Mouse (Mus musculus) hindbrain, embryonic 14.5 days (tissue): Measurements from ENCODE around the gene 6430550D23Rik. TPM values are rescaled to one million over a fixed set of nuclear protein-coding genes. Genes with fewer than 3 reads are reported as not detected.

Source experiments
- ATAC-seq: fragments of 200-750 bp; cut with Nextera tagmentation; 2 replicates; pipeline ENCODE4 v1.8.0; 2017; ENCODE audit warnings: moderate number of reproducible peaks, mild to moderate bottlenecking, moderate TSS enrichment, moderate library complexity; ENCODE audit not compliant: low FRiP score
- DNase-seq: peaks from one replicate; pipeline ENCODE4 v3.0.0-alpha.2; 2015; ENCODE audit warnings: low spot score
- H3K27ac ChIP-seq: fragments of 300-500 bp; sonication (generic); 2 replicates; pipeline ENCODE4 v1.5.1; 2014; ENCODE audit warnings: mild to moderate bottlenecking, moderate library complexity
- H3K27me3 ChIP-seq: fragments of 300-500 bp; sonication (generic); 2 replicates; pipeline ENCODE4 v1.6.1; 2014; ENCODE audit warnings: mild to moderate bottlenecking, low read length, mixed read lengths; ENCODE audit not compliant: control insufficient read depth, insufficient read depth
- H3K36me3 ChIP-seq: fragments of 300-500 bp; sonication (generic); replicated peaks from 2 replicates; pipeline ENCODE4 v1.6.1; 2014; ENCODE audit not compliant: control insufficient read depth, insufficient read depth
- H3K4me1 ChIP-seq: fragments of 300-500 bp; sonication (generic); replicated peaks from 2 replicates; pipeline ENCODE4 v1.6.1; 2014; ENCODE audit warnings: antibody characterized with exemption, low read length, mixed read lengths; ENCODE audit not compliant: control insufficient read depth, insufficient read depth
- H3K4me2 ChIP-seq: fragments of 300-500 bp; sonication (generic); replicated peaks from 2 replicates; pipeline ENCODE4 v1.6.1; 2014; ENCODE audit warnings: mild to moderate bottlenecking, moderate library complexity
- H3K4me3 ChIP-seq: fragments of 300-500 bp; sonication (generic); replicated peaks from 2 replicates; pipeline ENCODE4 v1.5.1; 2014; ENCODE audit warnings: mild to moderate bottlenecking, low read length
- H3K9ac ChIP-seq: fragments of 300-500 bp; sonication (generic); 2 replicates; pipeline ENCODE4 v1.6.1; 2014
- H3K9me3 ChIP-seq: fragments of 300-500 bp; sonication (generic); 2 replicates; pipeline ENCODE4 v1.6.1; 2016; ENCODE audit warnings: low read length; ENCODE audit not compliant: control insufficient read depth
- WGBS: fragments of 180-500 bp; shearing (Covaris S2); extraction: QIAGEN DNeasy Blood & Tissue Kit; methylation state at CpG from one replicate; pipeline ENCODE4 v1.1.7; 2014; 5-methylcytosine and 5-hydroxymethylcytosine counted together
- polyA plus RNA-seq: library from polyadenylated mRNA; unstranded; fragments of >200 nt; fragmentation: Nextera tagmentation; extraction: Ambion mirVana; gene quantifications from 2 replicates; pipeline ENCODE4 v1.2.1, GENCODE M21; 2014

The 6430550D23Rik gene
- polyA plus RNA-seq, 1 experiment from 2014 or later, result 2.8 TPM

DNA sequence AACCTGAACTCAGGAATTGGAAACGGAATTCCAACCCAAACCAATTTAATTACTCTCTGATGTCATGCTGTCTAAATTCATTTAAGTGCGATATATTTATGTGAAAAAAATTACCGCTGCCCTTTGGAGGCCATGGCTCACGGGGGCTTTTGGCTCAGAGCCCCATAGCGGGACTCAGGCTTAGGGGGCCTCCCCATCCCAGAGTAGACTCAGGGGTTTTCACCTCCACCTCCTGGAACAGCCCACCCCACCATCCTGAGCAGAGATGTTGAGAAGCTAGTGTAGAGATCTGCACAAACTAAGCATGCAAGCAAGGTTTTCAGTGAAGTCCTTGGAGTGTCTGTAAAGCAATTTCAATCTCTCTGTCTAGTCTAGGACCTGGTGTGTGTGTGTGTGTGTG, 62.2 kb downstream of the 6430550D23Rik start:
- no peak overlapping the region for H3K27ac ChIP-seq
- no peak for ATAC-seq
- WGBS, result 59% methylated on average over 5 of the region's 5 CpGs
- no peak for DNase-seq
- no peak overlapping the region for H3K4me3 ChIP-seq
- no peaks in the 10 kb centered on the region for H3K9me3 ChIP-seq
- H3K27me3 ChIP-seq, result no peaks in the 10 kb centered on the region
- peaks cover 17% of the 10 kb centered on the region for H3K4me1 ChIP-seq
- no peaks in the 10 kb centered on the region for H3K36me3 ChIP-seq
- H3K4me2 ChIP-seq, result no peak overlapping the region
- no peak overlapping the region for H3K9ac ChIP-seq

DNA sequence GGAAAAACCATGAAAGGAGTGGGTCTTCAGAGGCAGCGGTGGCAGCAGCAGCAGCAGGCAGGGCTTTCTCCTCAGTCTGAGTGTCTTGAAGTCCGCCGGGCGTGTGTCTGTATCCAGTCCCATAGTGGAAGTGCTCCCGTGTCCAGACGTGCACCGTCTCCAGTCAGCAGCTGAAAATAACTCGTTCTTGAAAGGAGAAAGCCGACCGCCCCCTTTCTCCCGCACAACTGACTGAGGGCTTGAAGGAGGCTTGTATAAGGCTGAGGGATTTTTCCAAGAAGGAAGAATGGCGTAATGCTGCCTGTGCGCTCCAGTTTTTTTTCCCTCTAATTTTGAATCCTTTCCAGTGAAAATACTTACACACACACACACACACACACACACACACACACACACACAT, 62.7 kb downstream of the 6430550D23Rik start, which contains the start of gene Gdf5:
Gdf5 (minus strand) TSS at position 244 of the 400 bp plus-strand sequence.
- no peak for ATAC-seq
- peak within 1 kb of the TSS; percentile 63; the same call in 1 of the 2 replicates for H3K27ac ChIP-seq
- DNase-seq, result no peak
- 45% methylated on average over 13 of the region's 13 CpGs for WGBS
- H3K4me1 ChIP-seq, result peaks cover 17% of the 10 kb centered on the region
- H3K36me3 ChIP-seq, result no peaks in the 10 kb centered on the region
- H3K4me2 ChIP-seq, result 0 out of 2 replicates have a peak within 1 kb of the TSS, but pooled peaks have one; percentile 22
- peak within 1 kb of the TSS; percentile 26; the same call in 1 of the 2 replicates for H3K9ac ChIP-seq
- no peaks in the 10 kb centered on the region for H3K27me3 ChIP-seq
- no peaks in the 10 kb centered on the region for H3K9me3 ChIP-seq
- H3K4me3 ChIP-seq, result no peak within 1 kb of the TSS

DNA sequence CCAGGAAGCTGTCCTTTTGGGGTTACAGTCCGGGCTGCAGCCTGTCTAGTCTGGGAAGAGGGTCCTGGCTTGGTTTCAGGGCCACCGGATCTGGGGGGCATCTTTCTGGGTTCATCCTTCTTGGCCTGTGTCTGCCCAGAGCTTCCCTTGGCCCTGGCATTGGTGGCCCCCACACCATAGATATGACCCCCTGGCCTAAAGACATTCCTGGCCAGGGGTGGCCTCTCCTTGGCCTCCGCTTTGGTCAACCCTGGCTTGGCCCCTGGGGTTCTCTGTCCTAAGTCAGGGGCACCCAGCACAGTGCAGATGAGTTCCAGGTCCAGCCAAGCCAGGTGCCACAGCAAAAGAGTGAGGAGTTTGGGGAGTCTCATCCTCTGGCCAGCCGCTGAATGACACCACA, 63.1 kb downstream of the 6430550D23Rik start:
- Histone ChIP-seq H3K4me1 (peaks cover 14% of the 10 kb centered on the region), H3K36me3 (no peaks in the 10 kb centered on the region), H3K9me3 (no peaks in the 10 kb centered on the region), H3K4me2 (0 out of 2 replicates have a peak overlapping the region, but pooled peaks have one; percentile 22), H3K27me3 (no peaks in the 10 kb centered on the region), H3K4me3 (no peak overlapping the region), H3K27ac (peak overlapping the region; percentile 63; the same call in 1 of the 2 replicates), H3K9ac (peak overlapping the region; percentile 26; the same call in 1 of the 2 replicates)
- no peak for ATAC-seq
- 83% methylated on average over 4 of the region's 4 CpGs for WGBS
- no peak for DNase-seq

- Histone ChIP-seq H3K27ac (no peak overlapping the region), H3K27me3 (no peaks in the 10 kb centered on the region), H3K9me3 (no peaks in the 10 kb centered on the region), H3K4me3 (no peak overlapping the region), H3K36me3 (no peaks in the 10 kb centered on the region), H3K4me2 (peak overlapping the region; percentile 22), H3K4me1 (0 out of 2 replicates have a peak, but pooled peaks cover 7% of the 10 kb centered on the region), H3K9ac (peak overlapping the region; percentile 1; the same call in 1 of the 2 replicates)
- WGBS, result under 1% methylated on average over 8 of the region's 8 CpGs
- DNase-seq, result no peak
- no peak for ATAC-seq
Observed at GRCm38 (mm10) chr2:155943463-155943862, 64.3 kb downstream of the 6430550D23Rik start.

DNA sequence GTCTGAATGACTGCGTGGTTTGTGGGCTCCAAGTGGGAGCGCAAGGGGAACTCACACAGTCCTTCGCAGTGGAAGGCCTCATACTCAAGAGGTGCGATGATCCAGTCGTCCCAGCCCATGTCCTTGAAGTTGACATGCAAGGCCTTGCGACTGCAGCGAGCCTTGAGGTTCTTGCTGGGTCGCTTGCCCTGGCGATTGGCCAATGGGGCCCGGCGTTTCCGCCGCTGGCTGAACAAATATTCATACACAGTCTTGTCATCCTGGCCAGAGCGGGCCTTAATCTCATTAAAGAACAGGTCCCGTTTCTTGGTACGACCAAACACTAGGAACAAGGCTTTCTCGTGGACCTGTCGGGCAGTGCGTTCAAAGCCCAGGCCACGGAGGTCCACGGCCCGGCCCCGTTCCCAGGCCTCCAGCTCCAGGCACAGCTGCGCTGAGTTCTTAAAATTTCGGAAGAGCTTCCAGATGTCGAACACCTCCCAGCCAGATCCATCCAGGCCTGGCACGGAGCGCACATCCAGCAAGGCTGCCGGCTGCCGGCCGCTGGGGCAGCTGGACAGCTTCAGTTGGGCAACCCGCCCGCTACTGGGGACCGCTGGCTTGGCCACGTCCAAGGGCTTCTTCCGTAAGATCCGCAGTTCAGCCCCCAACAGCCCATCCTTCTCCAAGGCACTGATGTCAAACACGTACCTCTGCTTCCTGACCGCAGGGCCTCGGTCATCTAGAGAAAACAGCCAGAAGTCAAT, 65.9 kb downstream of the 6430550D23Rik start:
- Histone ChIP-seq H3K27ac (no peak overlapping the region), H3K9me3 (no peaks in the 10 kb centered on the region), H3K4me1 (0 out of 2 replicates have a peak, but pooled peaks cover 7% of the 10 kb centered on the region), H3K27me3 (no peaks in the 10 kb centered on the region), H3K4me2 (no peak overlapping the region), H3K9ac (no peak overlapping the region), H3K4me3 (no peak overlapping the region), H3K36me3 (no peaks in the 10 kb centered on the region)
- ATAC-seq, result no peak
- no peak for DNase-seq
- WGBS, result 91% methylated on average over 40 of the region's 40 CpGs

DNA sequence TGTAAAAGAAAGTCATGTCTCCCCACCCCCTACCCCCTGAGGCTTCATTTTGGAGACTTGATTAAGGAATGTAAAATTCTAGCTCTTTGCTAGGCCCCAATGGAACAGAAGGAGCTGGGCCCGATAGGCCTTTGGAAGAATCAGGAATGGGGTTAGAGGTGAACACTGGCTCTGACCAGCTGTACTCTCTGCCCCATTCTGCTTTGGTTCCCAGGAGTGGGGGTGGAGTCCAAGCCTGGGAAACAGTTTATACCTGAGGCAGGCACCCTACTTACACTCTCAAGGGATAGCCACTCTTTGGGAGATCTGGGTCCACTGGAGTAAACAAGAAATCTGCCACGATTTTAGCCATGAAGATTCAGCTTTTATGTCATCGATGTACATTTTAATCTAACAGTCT, 67.1 kb downstream of the 6430550D23Rik start, which contains the start of gene Gm15557:
Gm15557 (plus strand) TSS at position 48 of the 400 bp plus-strand sequence.
- 82% methylated on average over 3 of the region's 3 CpGs for WGBS
- no peaks in the 10 kb centered on the region for H3K9me3 ChIP-seq
- ATAC-seq, result no peak

GRCm38 (mm10) chr2:155939897-155940529, 67.8 kb downstream of the 6430550D23Rik start:
- no peak for DNase-seq
- no peak overlapping the region for H3K4me3 ChIP-seq
- no peak for ATAC-seq
- H3K27me3 ChIP-seq, result no peaks in the 10 kb centered on the region
- no peak overlapping the region for H3K4me2 ChIP-seq
- WGBS, result 80% methylated on average over 7 of the region's 7 CpGs
- H3K4me1 ChIP-seq, result 0 out of 2 replicates have a peak, but pooled peaks cover 7% of the 10 kb centered on the region
- H3K9ac ChIP-seq, result no peak overlapping the region
- no peaks in the 10 kb centered on the region for H3K36me3 ChIP-seq
- no peaks in the 10 kb centered on the region for H3K9me3 ChIP-seq
- no peak overlapping the region for H3K27ac ChIP-seq

More for the DNA sequence above, 67.1 kb downstream of the 6430550D23Rik start, which contains the start of gene Gm15557:
- Histone ChIP-seq H3K4me1 (0 out of 2 replicates have a peak, but pooled peaks cover 7% of the 10 kb centered on the region), H3K4me2 (no peak within 1 kb of the TSS), H3K27ac (no peak within 1 kb of the TSS), H3K36me3 (no peaks in the 10 kb centered on the region), H3K4me3 (no peak within 1 kb of the TSS), H3K27me3 (no peaks in the 10 kb centered on the region), H3K9ac (no peak within 1 kb of the TSS)
- no peak for DNase-seq

DNA sequence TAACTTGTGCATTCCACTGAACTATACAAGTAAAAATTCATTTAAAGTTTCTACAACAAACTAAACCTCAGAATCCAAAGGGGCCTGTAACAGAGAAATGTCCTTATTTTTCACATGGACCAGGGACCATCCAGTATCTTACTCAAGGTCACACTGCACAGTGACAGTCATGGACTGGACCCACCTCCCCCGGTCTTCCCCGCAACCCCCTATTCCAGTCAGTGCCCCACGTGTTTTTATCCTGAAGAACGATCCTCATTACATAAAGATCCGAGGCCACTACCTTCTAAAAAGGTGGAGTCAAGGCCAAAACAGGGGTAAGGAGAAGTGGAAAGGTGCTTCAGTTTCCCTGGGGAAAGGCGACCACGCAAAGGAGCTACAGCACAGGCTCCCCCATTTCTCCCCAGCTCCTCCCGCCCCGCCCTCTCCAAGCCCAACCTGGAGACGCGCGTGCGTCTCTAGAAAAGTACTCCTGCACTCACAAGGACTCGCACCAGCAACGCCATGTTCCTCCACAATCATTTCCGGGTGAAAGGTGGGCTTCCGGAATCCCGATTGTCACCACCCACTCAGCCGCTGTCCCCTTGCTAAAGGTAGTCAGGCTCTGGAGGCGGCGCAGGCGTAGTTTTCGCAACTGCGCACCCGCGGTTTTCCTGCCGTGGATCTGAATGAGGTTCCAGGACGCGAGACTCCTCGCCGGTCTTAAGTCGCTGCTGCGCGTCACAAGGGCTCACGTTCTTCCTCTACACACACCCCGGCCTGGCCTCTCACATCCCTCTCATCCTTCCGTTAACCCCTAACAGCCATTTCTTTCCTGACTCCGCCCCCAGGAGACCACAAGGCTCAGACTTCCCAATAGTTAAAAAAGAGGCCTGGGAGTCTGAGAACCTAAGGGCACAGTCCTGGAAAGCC, 78.0 kb downstream of the 6430550D23Rik start, which contains the start of gene Uqcc1:
Uqcc1 (minus strand) TSS at position 780 of the 912 bp plus-strand sequence.
- peak within 1 kb of the TSS; percentile 83 for H3K27ac ChIP-seq
- under 1% methylated on average over 38 of the region's 38 CpGs for WGBS
- no peaks in the 10 kb centered on the region for H3K9me3 ChIP-seq
- H3K36me3 ChIP-seq, result no peaks in the 10 kb centered on the region
- peaks cover 15% of the 10 kb centered on the region for H3K4me1 ChIP-seq
- ATAC-seq (peak; percentile 96), DNase-seq (peak; percentile 95)
- peak within 1 kb of the TSS; percentile 56 for H3K9ac ChIP-seq
- no peaks in the 10 kb centered on the region for H3K27me3 ChIP-seq
- peak within 1 kb of the TSS; percentile 68 for H3K4me3 ChIP-seq
- H3K4me2 ChIP-seq, result peak within 1 kb of the TSS; percentile 88
